In genomic region chr3:23758746-23759145, GRCm38 (mm10) we compare ENCODE assay signal across 34 mouse cellular contexts.
DNase-seq lines count a peak whose midpoint lies in the region; TF ChIP-seq lines count a peak whose summit lies in the region.
"Had no signal": no experiment of that assay in that cellular context is flagged by ENCODE, and none has a peak within 500 bp of the region (broad histone marks: within the 10 kb centered on the region; RNA-seq: fewer than 3 reads in every experiment).

No protein-coding gene starts in this region.

- TF ChIP-seq CTCF in kidney, adult 2 months (conservative IDR thresholded peaks at IDR 0.05; ENCODE audit: insufficient read depth, insufficient read length, low read depth, low read length) = no peak

- H3K4me1 ChIP-seq in kidney, adult 2 months (ENCODE audit: control insufficient read depth, insufficient read depth, low read length) = no peaks in the 10 kb centered on the region
- H3K4me1 ChIP-seq: embryonic facial prominence, embryonic 10.5 days; embryonic facial prominence, embryonic 15.5 days; forebrain, embryonic 12.5 days; heart, embryonic 13.5 days; hindbrain, embryonic 12.5 days; intestine, embryonic 15.5 days; limb, embryonic 15.5 days; liver, embryonic 15.5 days; megakaryocyte, embryonic 14.5 days; midbrain, embryonic 12.5 days; neural tube, embryonic 12.5 days; stomach, embryonic 15.5 days had no signal

- no peaks in the 10 kb centered on the region for H3K36me3 ChIP-seq in kidney, adult 2 months (ENCODE audit: control insufficient read depth, insufficient read depth, low read length)
- H3K36me3 ChIP-seq: embryonic facial prominence, embryonic 10.5 days; embryonic facial prominence, embryonic 15.5 days; forebrain, embryonic 12.5 days; G1E; heart, embryonic 13.5 days; hindbrain, embryonic 12.5 days; intestine, embryonic 15.5 days; limb, embryonic 10.5 days; limb, embryonic 15.5 days; liver, embryonic 15.5 days; midbrain, embryonic 12.5 days; neural tube, embryonic 12.5 days; stomach, embryonic 15.5 days had no signal

- WGBS in kidney, adult 2 months = 87% methylated on average over 1 of the region's 1 CpGs

- H3K27me3 ChIP-seq in kidney, adult 2 months (replicated peaks; ENCODE audit: control insufficient read depth, insufficient read depth, low read length) = no peaks in the 10 kb centered on the region
- H3K27me3 ChIP-seq: embryonic facial prominence, embryonic 15.5 days; forebrain, embryonic 12.5 days; heart, embryonic 13.5 days; hindbrain, embryonic 12.5 days; intestine, embryonic 15.5 days; limb, embryonic 15.5 days; liver, embryonic 15.5 days; megakaryocyte, embryonic 14.5 days; midbrain, embryonic 12.5 days; neural tube, embryonic 12.5 days; stomach, embryonic 15.5 days had no signal

- TF ChIP-seq POLR2A in kidney, adult 2 months (IDR thresholded peaks at IDR 0.05; ENCODE audit: low read depth, low read length) = no peak

- H3K27ac ChIP-seq in kidney, adult 2 months (ENCODE audit: insufficient read depth, low read depth, low read length) = no peak overlapping the region
- H3K27ac ChIP-seq: embryonic facial prominence, embryonic 10.5 days; embryonic facial prominence, embryonic 15.5 days; forebrain, embryonic 12.5 days; heart, embryonic 13.5 days; hindbrain, embryonic 12.5 days; hindbrain, postnatal 0 days; intestine, embryonic 15.5 days; limb, embryonic 10.5 days; limb, embryonic 15.5 days; liver, embryonic 15.5 days; midbrain, embryonic 12.5 days; neural tube, embryonic 12.5 days; stomach, embryonic 15.5 days had no signal

- H3K4me3 ChIP-seq in kidney, adult 2 months (ENCODE audit: insufficient read depth, low read depth, low read length) = no peak overlapping the region
- H3K4me3 ChIP-seq: embryonic facial prominence, embryonic 10.5 days; embryonic facial prominence, embryonic 15.5 days; forebrain, embryonic 12.5 days; heart, embryonic 13.5 days; hindbrain, embryonic 12.5 days; intestine, embryonic 15.5 days; limb, embryonic 10.5 days; limb, embryonic 15.5 days; liver, embryonic 15.5 days; megakaryocyte, embryonic 14.5 days; midbrain, embryonic 12.5 days; myocyte; neural tube, embryonic 12.5 days; stomach, embryonic 15.5 days had no signal

- DNase-seq in adrenal gland, postnatal 14 days = peak; percentile 5
- no peak for DNase-seq in adrenal gland, postnatal 4 days (ENCODE audit: low spot score in 2 of 2)
- DNase-seq in kidney, adult 2 months = peak; percentile 2
- DNase-seq in kidney, adult 18-20 months = no peak
- peak; percentile 1 for DNase-seq in ovary, postnatal 14 days (ENCODE audit: low spot score)
- no peak for DNase-seq in ovary, postnatal 36 days (ENCODE audit: low spot score)
- DNase-seq in spleen, adult 18-20 months = no peak
- DNase-seq: adrenal gland, postnatal 36 days; cerebellum, adult 2 months; cerebellum, postnatal 14 days; forebrain, postnatal 0 days; gastrocnemius, postnatal 14 days; heart, adult 11 months; kidney, adult 9 months; kidney, postnatal 10 days; layer of hippocampus, adult 9-11 months; thymus, adult 18-20 months; thymus, postnatal 25 days had no signal

Comparison
In these comparisons a context has a peak if more than half of its experiments do, and no peak if none do; other contexts are left out.
1. DNase-seq: peak in adrenal gland, postnatal 14 days (single experiment), kidney, adult 2 months (single experiment) and ovary, postnatal 14 days (single experiment); none in adrenal gland, postnatal 4 days (0 of 2), kidney, adult 18-20 months (single experiment), ovary, postnatal 36 days (single experiment) and spleen, adult 18-20 months (0 of 2).